Mouse (Mus musculus) embryonic facial prominence, embryonic 11.5 days (tissue): ENCODE data around the gene Tmem251. TPM values are rescaled to one million over a fixed set of nuclear protein-coding genes. Genes with fewer than 3 reads are reported as not detected.
A peak's percentile ranks its signal among the peaks of the same experiment; 100 is the strongest.

Experiments
- ATAC-seq: fragments of 200-750 bp; cut with Nextera tagmentation; replicated peaks from 2 replicates; pipeline ENCODE4 v1.8.0; 2017; ENCODE audit warnings: low read depth; ENCODE audit not compliant: insufficient number of reproducible peaks, low FRiP score, low TSS enrichment
- DNase-seq: peaks from one replicate; pipeline ENCODE4 v3.0.0-alpha.2; 2015; ENCODE audit warnings: low spot score
- H3K27ac ChIP-seq: fragments of 300-500 bp; sonication (generic); replicated peaks from 2 replicates; pipeline ENCODE4 v1.5.1; 2014; ENCODE audit warnings: mild to moderate bottlenecking, low read depth, low read length, control low read depth
- H3K27me3 ChIP-seq: fragments of 300-500 bp; sonication (generic); 2 replicates; pipeline ENCODE4 v1.6.1; 2014; ENCODE audit warnings: mild to moderate bottlenecking, low read length, moderate library complexity, mixed read lengths; ENCODE audit not compliant: control insufficient read depth, insufficient read depth
- H3K36me3 ChIP-seq: fragments of 300-500 bp; sonication (generic); replicated peaks from 2 replicates; pipeline ENCODE4 v1.6.1; 2014; ENCODE audit warnings: low read depth, mild to moderate bottlenecking, low read length, moderate library complexity, mixed read lengths; ENCODE audit not compliant: control insufficient read depth, insufficient read depth
- H3K4me1 ChIP-seq: fragments of 300-500 bp; sonication (generic); 2 replicates; pipeline ENCODE4 v1.6.1; 2014; ENCODE audit warnings: low read length, mixed read lengths; ENCODE audit not compliant: control insufficient read depth, insufficient read depth
- H3K4me2 ChIP-seq: fragments of 300-500 bp; sonication (generic); 2 replicates; pipeline ENCODE4 v1.6.1; 2014; ENCODE audit warnings: low read depth, mild to moderate bottlenecking, control low read depth, low read length, moderate library complexity
- H3K4me3 ChIP-seq: fragments of 300-500 bp; sonication (generic); 2 replicates; pipeline ENCODE4 v1.5.1; 2014; ENCODE audit warnings: low read depth, low read length, control low read depth
- H3K9ac ChIP-seq: fragments of 300-500 bp; sonication (generic); replicated peaks from 2 replicates; pipeline ENCODE4 v1.6.1; 2014; ENCODE audit warnings: mild to moderate bottlenecking, control low read depth, low read length
- H3K9me3 ChIP-seq: fragments of 300-500 bp; sonication (generic); replicated peaks from 2 replicates; pipeline ENCODE4 v1.6.1; 2016; ENCODE audit warnings: mild to moderate bottlenecking, low read length, inconsistent platforms, mixed read lengths; ENCODE audit not compliant: control insufficient read depth
- WGBS: fragments of 180-500 bp; shearing (Covaris S2); extraction: QIAGEN DNeasy Blood & Tissue Kit; methylation state at CpG from one replicate; pipeline ENCODE4 v1.1.7; 2014; 5-methylcytosine and 5-hydroxymethylcytosine counted together
- polyA plus RNA-seq: library from polyadenylated mRNA; unstranded; fragments of >200 nt; fragmentation: Nextera tagmentation; extraction: Ambion mirVana; gene quantifications from 2 replicates; pipeline ENCODE4 v1.2.1, GENCODE M21; 2014

The Tmem251 gene
- polyA plus RNA-seq, 1 experiment from 2014 or later: 10.9 TPM

DNA sequence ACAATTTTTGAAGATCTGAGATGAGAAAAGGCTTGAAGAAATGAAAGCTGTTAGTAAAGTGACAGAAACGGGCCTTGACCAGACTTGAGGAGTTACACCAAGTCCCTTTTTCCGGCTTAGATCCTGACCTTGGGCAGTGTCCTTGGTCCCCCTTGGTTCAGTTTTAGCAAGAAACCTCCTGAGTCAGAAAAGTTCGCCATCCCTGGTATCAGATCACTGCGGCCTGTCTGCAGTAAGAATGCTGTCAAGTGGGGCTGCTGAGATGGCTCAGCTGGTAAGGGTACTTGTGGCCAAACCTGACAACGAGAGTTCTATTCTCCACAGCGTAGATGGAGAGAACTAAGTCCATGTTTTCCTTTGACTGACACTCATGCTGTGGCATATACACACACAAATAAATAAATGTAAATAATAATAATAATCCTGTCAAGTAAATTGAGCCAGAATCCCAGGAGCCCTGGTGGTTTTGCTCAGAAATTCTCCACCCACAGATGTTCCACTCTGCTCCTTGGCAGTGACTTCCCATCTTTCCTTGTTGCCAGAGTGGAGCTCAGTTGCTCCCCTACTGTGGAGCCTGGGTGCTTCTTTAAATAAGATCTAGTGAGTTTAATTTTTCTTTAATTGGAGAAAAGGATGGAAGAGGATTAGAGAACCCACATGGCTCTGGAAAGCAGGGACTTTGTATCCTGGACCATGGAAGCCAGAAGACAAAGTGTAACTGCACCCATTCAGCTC, 37.5 kb upstream of the Tmem251 start:
- H3K27ac ChIP-seq: no peak overlapping the region
- 76% methylated on average over 6 of the region's 6 CpGs for WGBS
- peak overlapping the region; percentile 95 for H3K4me2 ChIP-seq
- H3K4me1 ChIP-seq: peaks cover 4% of the 10 kb centered on the region; the same call in 1 of the 2 replicates
- ATAC-seq (no peak), DNase-seq (no peak)
- H3K9me3 ChIP-seq: no peaks in the 10 kb centered on the region
- H3K27me3 ChIP-seq: no peaks in the 10 kb centered on the region
- no peak overlapping the region for H3K9ac ChIP-seq
- no peak overlapping the region for H3K4me3 ChIP-seq
- no peaks in the 10 kb centered on the region for H3K36me3 ChIP-seq

DNA sequence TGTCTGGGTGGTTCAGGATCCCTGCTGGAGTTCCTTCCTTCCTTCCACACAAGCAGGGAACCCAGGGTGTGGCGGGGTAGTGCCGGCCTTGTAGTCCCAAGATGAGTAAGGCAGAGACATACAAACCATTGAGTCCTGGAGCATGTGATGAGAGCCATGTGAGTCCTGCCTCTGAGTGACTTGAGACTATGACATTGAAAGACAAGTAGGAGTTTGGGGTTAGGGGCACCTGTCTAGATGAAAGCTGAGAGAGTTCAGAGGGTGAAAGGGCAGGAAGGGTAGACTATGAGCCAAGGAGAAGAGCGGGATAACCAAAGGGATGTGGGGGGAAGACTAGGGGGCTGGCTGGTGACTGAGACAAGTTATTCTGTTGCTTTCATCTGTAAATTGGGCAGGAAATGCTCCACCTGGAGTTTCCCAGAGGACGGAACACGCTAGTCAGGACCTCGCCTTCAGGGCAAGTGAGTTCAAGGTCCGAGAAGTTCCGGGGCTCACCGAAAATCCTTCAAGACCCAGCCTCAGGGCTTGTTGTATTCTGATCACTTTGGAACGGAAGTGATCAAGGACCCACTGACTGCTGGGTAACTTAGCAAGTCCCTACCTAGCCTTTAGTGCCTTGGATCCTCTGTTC, 36.6 kb upstream of the Tmem251 start:
- no peak overlapping the region for H3K4me3 ChIP-seq
- no peaks in the 10 kb centered on the region for H3K27me3 ChIP-seq
- ATAC-seq (no peak), DNase-seq (no peak)
- no peak overlapping the region for H3K4me2 ChIP-seq
- H3K27ac ChIP-seq: no peak overlapping the region
- H3K9ac ChIP-seq: no peak overlapping the region
- H3K36me3 ChIP-seq: no peaks in the 10 kb centered on the region
- whole genome bisulfite sequencing: 76% methylated on average over 10 of the region's 10 CpGs
- no peaks in the 10 kb centered on the region for H3K9me3 ChIP-seq
- peaks cover 4% of the 10 kb centered on the region; the same call in 1 of the 2 replicates for H3K4me1 ChIP-seq

DNA sequence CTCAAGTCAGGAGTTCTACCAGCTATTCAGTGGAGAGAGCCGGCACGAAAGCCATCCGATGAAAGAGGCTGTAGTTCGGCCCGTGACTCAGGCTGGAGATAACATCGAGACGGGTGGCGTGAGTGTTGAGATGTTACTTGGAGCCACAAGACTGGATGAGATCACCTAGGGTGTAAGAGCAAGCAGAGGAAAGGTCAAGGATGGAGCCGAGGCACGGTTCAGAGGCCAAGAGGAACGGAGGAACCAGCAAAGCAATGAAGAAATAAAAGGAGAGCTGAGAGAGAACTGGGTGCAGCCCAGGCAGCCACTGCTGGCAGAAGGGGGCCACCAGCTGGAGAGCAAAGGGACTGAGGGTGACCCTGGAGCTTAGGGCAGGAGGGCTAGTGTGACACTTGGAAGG, 35.3 kb upstream of the Tmem251 start:
- Histone ChIP-seq H3K27me3 (no peaks in the 10 kb centered on the region), H3K27ac (no peak overlapping the region), H3K4me2 (no peak overlapping the region), H3K36me3 (no peaks in the 10 kb centered on the region), H3K9me3 (no peaks in the 10 kb centered on the region), H3K9ac (no peak overlapping the region), H3K4me1 (peaks cover 4% of the 10 kb centered on the region; the same call in 1 of the 2 replicates), H3K4me3 (no peak overlapping the region)
- no peak for DNase-seq
- 82% methylated on average over 11 of the region's 11 CpGs for WGBS
- ATAC-seq: no peak

DNA sequence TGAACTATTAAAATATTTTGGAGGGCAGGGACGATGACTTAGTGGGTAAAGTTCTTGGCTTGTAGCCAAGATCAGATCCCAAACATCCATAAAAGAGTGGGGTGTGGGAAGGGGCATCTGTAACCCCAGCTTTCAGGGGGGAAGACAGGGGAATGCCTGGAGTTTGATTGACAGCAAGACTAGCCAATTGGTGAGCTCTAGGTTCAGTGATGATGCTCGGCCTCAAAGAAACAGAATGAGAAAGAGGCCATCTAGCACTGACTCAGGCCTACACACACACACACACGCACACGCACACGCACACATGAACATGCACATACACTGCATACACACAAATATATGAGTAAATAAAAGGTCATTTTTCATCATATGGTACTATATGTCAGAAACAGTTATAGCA, 33.7 kb upstream of the Tmem251 start:
- DNase-seq: no peak
- no peak for ATAC-seq
- 84% methylated on average over 5 of the region's 5 CpGs for WGBS

DNA sequence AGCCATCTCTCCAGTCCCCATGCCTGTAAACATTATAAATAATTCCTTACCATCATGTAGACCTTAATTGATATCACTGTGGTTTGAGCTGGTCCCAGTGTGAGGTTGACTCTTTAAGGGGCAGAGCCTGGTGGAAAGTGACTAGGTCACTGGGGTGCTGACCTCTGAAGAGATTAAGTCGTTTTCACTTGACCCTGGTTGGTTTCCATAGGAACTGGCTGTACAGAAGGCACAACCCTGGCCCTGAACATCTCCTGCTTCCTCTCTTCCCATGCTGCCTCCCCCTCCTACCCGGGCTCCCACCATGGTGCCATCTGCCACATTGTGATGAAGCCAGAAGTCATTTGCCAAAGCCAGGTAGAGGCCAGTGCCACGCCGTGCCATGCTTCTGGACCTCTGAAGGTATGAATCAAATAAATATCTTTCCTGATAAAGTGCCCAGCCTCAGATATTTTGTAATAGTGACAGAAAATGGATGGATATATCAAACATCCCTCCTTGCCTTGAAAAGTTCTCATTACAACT, 32.6 kb upstream of the Tmem251 start:
- Histone ChIP-seq H3K9me3 (no peaks in the 10 kb centered on the region), H3K9ac (no peak overlapping the region), H3K27ac (no peak overlapping the region), H3K27me3 (no peaks in the 10 kb centered on the region), H3K36me3 (no peaks in the 10 kb centered on the region), H3K4me1 (no peaks in the 10 kb centered on the region), H3K4me3 (no peak overlapping the region), H3K4me2 (no peak overlapping the region)
- ATAC-seq: no peak
- 53% methylated on average over 4 of the region's 4 CpGs for whole genome bisulfite sequencing
- no peak for DNase-seq

More for the DNA sequence above, 33.7 kb upstream of the Tmem251 start:
- Histone ChIP-seq H3K4me3 (no peak overlapping the region), H3K9me3 (no peaks in the 10 kb centered on the region), H3K27ac (no peak overlapping the region), H3K36me3 (no peaks in the 10 kb centered on the region), H3K9ac (no peak overlapping the region), H3K27me3 (no peaks in the 10 kb centered on the region), H3K4me1 (no peaks in the 10 kb centered on the region), H3K4me2 (no peak overlapping the region)

DNA sequence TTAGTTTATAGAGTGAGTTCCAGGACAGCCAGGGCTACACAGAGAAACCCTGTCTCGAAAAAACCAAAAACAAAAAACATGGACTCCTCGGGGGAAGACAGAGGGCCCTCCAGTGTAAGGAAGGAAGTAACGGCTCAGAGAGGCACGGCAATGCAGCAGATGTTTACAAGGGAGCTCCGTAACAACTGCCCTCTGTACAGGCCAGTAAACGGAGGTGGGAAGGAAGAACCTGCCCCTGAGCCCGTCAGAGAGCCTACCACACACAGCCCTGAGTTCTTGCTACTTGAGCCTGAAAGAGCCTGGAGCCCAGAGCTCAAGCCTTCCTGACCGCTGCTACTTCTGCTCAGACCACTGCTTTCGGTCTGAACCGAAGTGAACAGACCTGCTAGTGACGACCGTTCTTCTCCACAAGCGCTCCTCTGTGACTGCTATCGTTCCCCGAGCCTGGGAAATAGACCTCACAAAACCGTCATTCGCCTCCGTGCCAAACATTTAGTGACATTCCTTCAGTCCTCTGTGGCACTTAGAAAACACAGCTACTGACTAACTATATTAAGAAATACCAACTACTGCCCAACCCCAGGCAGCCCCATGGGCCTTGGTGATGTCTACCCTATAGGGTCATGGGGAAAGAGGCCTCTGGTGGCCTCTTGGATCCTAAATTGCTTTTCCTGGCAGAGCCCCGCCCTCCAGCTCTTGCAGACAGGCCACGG, 30.3 kb upstream of the Tmem251 start:
- H3K9me3 ChIP-seq: no peaks in the 10 kb centered on the region
- no peak overlapping the region; the same call in 1 of the 2 replicates for H3K9ac ChIP-seq
- no peak overlapping the region for H3K27ac ChIP-seq
- WGBS: 67% methylated on average over 20 of the region's 20 CpGs
- no peak for DNase-seq
- ATAC-seq: no peak
- H3K4me3 ChIP-seq: no peak overlapping the region
- H3K36me3 ChIP-seq: no peaks in the 10 kb centered on the region
- no peaks in the 10 kb centered on the region for H3K27me3 ChIP-seq
- no peak overlapping the region for H3K4me2 ChIP-seq
- H3K4me1 ChIP-seq: no peaks in the 10 kb centered on the region

DNA sequence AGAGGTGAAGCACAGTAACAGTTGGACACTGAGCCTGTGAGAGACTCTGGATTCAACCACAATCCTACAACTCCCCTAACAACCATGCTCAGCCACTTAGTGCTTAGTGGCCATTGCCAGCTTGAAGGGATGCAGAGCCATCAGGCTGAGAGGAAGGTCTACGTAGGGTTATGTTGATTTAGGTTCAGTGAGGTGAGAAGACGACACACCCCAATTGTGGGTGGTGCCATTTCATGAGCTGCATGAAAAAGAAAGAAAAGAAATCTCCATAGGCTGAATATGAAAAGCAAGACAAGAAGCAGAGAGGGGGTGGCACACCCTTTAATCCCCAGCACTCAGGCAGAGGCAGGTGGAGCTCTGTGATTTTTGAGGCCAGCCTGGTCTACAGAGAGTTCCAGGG, 29.4 kb upstream of the Tmem251 start:
- Histone ChIP-seq H3K4me2 (no peak overlapping the region), H3K36me3 (no peaks in the 10 kb centered on the region), H3K4me3 (no peak overlapping the region), H3K4me1 (no peaks in the 10 kb centered on the region), H3K27me3 (no peaks in the 10 kb centered on the region), H3K9me3 (no peaks in the 10 kb centered on the region), H3K27ac (no peak overlapping the region), H3K9ac (no peak overlapping the region)
- whole genome bisulfite sequencing: 78% methylated on average over 2 of the region's 2 CpGs
- DNase-seq: no peak
- ATAC-seq: no peak
